Mouse (Mus musculus) midbrain, embryonic 15.5 days (tissue): ENCODE data around the gene Nabp1. TPM values are rescaled to one million over a fixed set of nuclear protein-coding genes. Genes with fewer than 3 reads are reported as not detected.

Source experiments
- ATAC-seq: fragments of 200-750 bp; cut with Nextera tagmentation; replicated peaks from 2 replicates; pipeline ENCODE4 v1.8.0; 2017; ENCODE audit warnings: moderate TSS enrichment
- H3K27ac ChIP-seq: fragments of 300-500 bp; sonication (generic); 2 replicates; pipeline ENCODE4 v1.5.1; 2015; ENCODE audit warnings: mild to moderate bottlenecking, inconsistent platforms
- H3K27me3 ChIP-seq: fragments of 300-500 bp; sonication (generic); replicated peaks from 2 replicates; pipeline ENCODE4 v1.6.1; 2015; ENCODE audit warnings: inconsistent platforms
- H3K36me3 ChIP-seq: fragments of 300-500 bp; sonication (generic); replicated peaks from 2 replicates; pipeline ENCODE4 v1.6.1; 2015; ENCODE audit warnings: inconsistent platforms
- H3K4me1 ChIP-seq: fragments of 300-500 bp; sonication (generic); 2 replicates; pipeline ENCODE4 v1.6.1; 2015; ENCODE audit warnings: inconsistent platforms
- H3K4me2 ChIP-seq: fragments of 300-500 bp; sonication (generic); 2 replicates; pipeline ENCODE4 v1.6.1; 2015; ENCODE audit warnings: inconsistent platforms, mild to moderate bottlenecking, moderate library complexity
- H3K4me3 ChIP-seq: fragments of 300-500 bp; sonication (generic); 2 replicates; pipeline ENCODE4 v1.5.1; 2015; ENCODE audit warnings: mild to moderate bottlenecking, inconsistent platforms
- H3K9ac ChIP-seq: fragments of 300-500 bp; sonication (generic); 2 replicates; pipeline ENCODE4 v1.6.1; 2015; ENCODE audit warnings: mild to moderate bottlenecking, inconsistent platforms
- H3K9me3 ChIP-seq: fragments of 300-500 bp; sonication (generic); 2 replicates; pipeline ENCODE4 v1.6.1; 2016; ENCODE audit warnings: inconsistent platforms
- WGBS: fragments of 180-500 bp; shearing (Covaris S2); methylation state at CpG from one replicate; pipeline ENCODE4 v1.1.7; 2015; ENCODE audit warnings: mixed read lengths; 5-methylcytosine and 5-hydroxymethylcytosine counted together
- polyA plus RNA-seq: library from polyadenylated mRNA; unstranded; fragments of >200 nt; fragmentation: Nextera tagmentation; extraction: Ambion mirVana; gene quantifications from 2 replicates; pipeline ENCODE4 v1.2.1, GENCODE M21; 2015

The Nabp1 gene
- polyA plus RNA-seq, 1 experiment from 2014 or later, result 8.9 TPM

DNA sequence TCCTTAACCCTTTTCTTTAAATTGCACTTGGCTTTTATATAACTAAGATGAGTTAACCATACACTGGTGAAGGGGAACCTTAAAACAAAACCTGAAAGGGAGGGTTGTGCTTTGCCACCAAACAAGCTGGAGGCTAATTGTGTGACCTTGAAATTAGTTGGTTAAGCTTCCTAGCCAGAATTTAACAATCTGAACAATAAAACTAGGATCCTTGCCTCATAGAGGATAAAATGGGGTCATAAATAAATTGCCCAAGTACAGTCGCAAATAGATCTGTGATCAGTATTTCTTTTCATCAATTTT, 753 bp upstream of the Nabp1 start:
- peak overlapping the region; percentile 69 for H3K4me3 ChIP-seq
- no peaks in the 10 kb centered on the region for H3K36me3 ChIP-seq
- H3K4me2 ChIP-seq, result peak overlapping the region; percentile 97
- ATAC-seq, result no peak
- no peak overlapping the region for H3K9ac ChIP-seq
- no peaks in the 10 kb centered on the region for H3K27me3 ChIP-seq
- H3K4me1 ChIP-seq, result no peaks in the 10 kb centered on the region
- no peaks in the 10 kb centered on the region for H3K9me3 ChIP-seq
- H3K27ac ChIP-seq, result no peak overlapping the region
- 80% methylated on average over 1 of the region's 1 CpGs for WGBS

DNA sequence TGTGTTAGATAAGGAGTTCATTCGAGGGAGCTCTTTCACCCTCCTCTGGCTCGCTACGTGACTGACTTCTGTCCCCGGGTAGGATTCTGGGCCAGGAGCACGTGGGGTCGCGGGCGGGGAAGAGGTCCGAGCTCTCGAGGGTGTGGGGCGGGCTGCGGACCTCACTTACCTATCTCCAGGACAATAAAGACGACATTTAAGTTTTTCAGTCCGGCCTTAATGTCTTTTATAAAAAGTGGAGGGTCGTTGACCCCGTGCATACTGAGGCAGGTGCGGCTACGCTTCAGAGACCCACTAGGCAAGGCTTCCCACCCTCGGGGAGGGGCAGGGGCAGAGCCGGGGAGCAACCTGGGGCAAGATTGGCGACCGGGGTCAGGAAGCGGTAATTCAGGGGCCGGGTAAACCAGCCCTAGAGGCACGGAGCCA, 556 bp downstream of the Nabp1 start:
- no peaks in the 10 kb centered on the region for H3K4me1 ChIP-seq
- H3K4me2 ChIP-seq, result peak overlapping the region; percentile 97
- no peaks in the 10 kb centered on the region for H3K9me3 ChIP-seq
- H3K36me3 ChIP-seq, result no peaks in the 10 kb centered on the region
- H3K9ac ChIP-seq, result peak overlapping the region; percentile 66
- peak overlapping the region; percentile 83 for H3K27ac ChIP-seq
- peak; percentile 62 for ATAC-seq
- peak overlapping the region; percentile 69 for H3K4me3 ChIP-seq
- WGBS, result under 1% methylated on average over 25 of the region's 25 CpGs
- no peaks in the 10 kb centered on the region for H3K27me3 ChIP-seq

DNA sequence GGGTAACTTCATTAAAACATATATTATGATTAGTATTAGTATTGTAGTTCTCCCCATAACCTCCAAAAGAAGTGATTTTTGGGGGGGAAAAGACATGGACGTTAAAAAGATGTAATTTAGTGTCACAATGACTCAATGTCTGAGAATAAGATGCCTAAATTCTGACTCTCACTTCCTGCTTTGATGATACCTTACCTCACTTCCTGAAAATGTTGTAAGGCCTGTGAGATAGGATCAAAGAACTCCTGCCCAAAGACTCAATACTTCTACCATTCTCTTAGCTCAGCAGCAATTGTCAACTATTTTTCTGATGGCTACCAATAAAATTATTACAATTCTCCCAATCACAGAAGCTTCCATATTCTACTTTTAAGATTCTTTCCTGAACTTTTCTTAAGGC, 1.8 kb downstream of the Nabp1 start:
- no peak overlapping the region for H3K4me2 ChIP-seq
- 95% methylated on average over 1 of the region's 1 CpGs for WGBS
- ATAC-seq, result no peak

DNA sequence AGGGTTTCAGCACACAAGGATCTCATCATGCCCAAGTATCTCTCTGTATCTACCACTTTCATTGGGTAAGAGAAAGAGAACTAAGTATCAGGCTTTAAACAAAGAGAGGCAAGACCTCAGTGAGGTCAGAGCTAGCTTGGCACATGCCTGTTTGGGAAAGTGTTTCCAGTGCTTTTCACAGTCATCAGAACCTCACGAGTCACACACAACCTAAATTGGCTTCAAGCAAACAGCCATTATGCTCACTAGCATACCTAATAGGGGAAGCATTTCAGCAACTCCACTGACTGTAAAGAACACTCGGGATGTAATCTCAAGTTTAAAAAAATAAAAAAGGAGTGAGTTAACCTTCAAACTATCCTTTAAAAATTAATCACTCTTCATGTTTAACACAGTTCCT, 10.1 kb downstream of the Nabp1 start:
- no peak overlapping the region for H3K9ac ChIP-seq
- H3K4me2 ChIP-seq, result no peak overlapping the region
- H3K9me3 ChIP-seq, result no peaks in the 10 kb centered on the region
- WGBS, result 70% methylated on average over 2 of the region's 2 CpGs
- no peak for ATAC-seq
- H3K4me3 ChIP-seq, result no peak overlapping the region
- H3K4me1 ChIP-seq, result no peaks in the 10 kb centered on the region
- H3K27ac ChIP-seq, result no peak overlapping the region
- H3K36me3 ChIP-seq, result no peaks in the 10 kb centered on the region
- no peaks in the 10 kb centered on the region for H3K27me3 ChIP-seq

More for the DNA sequence above, 1.8 kb downstream of the Nabp1 start:
- H3K9me3 ChIP-seq, result no peaks in the 10 kb centered on the region
- H3K4me3 ChIP-seq, result no peak overlapping the region
- no peak overlapping the region for H3K9ac ChIP-seq
- no peaks in the 10 kb centered on the region for H3K4me1 ChIP-seq
- H3K27me3 ChIP-seq, result no peaks in the 10 kb centered on the region
- H3K36me3 ChIP-seq, result no peaks in the 10 kb centered on the region
- no peak overlapping the region for H3K27ac ChIP-seq

DNA sequence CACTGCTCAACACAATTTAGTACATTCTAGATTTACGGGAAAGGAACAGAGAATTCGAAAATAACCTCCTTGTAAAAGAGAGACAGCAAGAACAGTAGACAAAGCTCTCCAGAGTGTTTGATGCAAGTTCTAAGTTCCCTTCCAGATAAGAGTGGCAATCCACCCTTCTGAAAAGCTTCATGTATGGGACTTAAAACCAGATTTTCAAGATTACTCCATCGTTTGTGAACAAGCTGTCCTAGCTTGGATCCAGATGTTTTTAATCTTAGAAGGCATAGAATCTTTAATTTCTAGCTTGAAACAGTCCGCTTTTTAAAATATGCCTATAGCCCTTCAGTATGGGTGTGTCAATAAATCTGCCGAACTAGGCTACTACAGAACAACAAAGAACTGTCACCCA, 11.0 kb downstream of the Nabp1 start:
- no peaks in the 10 kb centered on the region for H3K9me3 ChIP-seq
- H3K4me1 ChIP-seq, result no peaks in the 10 kb centered on the region
- ATAC-seq, result no peak
- 90% methylated on average over 5 of the region's 5 CpGs for WGBS
- H3K4me2 ChIP-seq, result no peak overlapping the region
- H3K27me3 ChIP-seq, result no peaks in the 10 kb centered on the region
- no peak overlapping the region for H3K27ac ChIP-seq
- no peak overlapping the region for H3K4me3 ChIP-seq
- H3K36me3 ChIP-seq, result no peaks in the 10 kb centered on the region
- no peak overlapping the region for H3K9ac ChIP-seq

DNA sequence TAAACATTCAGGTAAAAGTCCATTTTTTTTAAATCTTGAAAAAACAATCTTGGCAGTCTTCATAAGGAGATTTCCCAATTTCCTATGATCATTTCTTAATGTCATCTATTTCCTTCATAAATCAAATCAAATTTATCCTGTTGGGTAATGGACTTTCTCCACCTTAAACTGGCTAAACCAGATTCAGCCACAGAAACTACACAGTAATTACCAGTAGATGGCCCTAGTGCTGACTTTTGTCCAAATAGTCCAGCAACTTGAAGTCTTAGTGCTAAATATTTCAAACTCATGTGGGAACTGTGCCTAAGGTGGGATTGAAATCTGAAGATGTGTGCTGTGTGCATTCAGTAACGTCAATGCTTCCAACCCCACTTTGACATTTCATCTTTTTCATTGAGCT, 11.8 kb downstream of the Nabp1 start:
- no peak overlapping the region for H3K4me2 ChIP-seq
- ATAC-seq, result no peak

DNA sequence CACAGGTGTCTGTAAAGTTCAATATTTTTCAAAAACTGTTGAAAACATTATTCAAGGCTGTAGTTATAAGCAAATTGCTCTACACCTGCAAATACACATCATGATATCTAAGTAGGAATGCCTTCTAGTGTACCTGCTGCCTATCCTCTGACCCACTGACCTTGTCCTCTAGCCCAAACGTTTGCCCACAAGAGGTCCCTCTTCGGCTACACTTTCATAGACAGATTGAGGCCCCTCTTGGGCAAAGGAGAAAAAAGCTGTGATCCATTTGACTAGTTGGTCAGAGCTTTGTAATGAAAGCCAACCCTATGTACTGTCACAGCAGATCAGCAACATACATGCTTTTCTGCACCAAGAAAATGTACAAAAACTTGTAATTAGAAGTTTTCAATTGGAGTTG, 12.9 kb downstream of the Nabp1 start:
- no peak overlapping the region for H3K4me3 ChIP-seq
- H3K9me3 ChIP-seq, result no peaks in the 10 kb centered on the region
- H3K27me3 ChIP-seq, result no peaks in the 10 kb centered on the region
- no peaks in the 10 kb centered on the region for H3K4me1 ChIP-seq
- H3K27ac ChIP-seq, result no peak overlapping the region
- ATAC-seq, result no peak
- whole genome bisulfite sequencing, result 39% methylated on average over 2 of the region's 2 CpGs
- no peak overlapping the region for H3K4me2 ChIP-seq
- H3K36me3 ChIP-seq, result no peaks in the 10 kb centered on the region
- no peak overlapping the region for H3K9ac ChIP-seq

More for the DNA sequence above, 11.8 kb downstream of the Nabp1 start:
- no peaks in the 10 kb centered on the region for H3K36me3 ChIP-seq
- H3K27ac ChIP-seq, result no peak overlapping the region
- no peaks in the 10 kb centered on the region for H3K9me3 ChIP-seq
- WGBS, result 47% methylated on average over 1 of the region's 1 CpGs
- no peaks in the 10 kb centered on the region for H3K27me3 ChIP-seq
- H3K4me3 ChIP-seq, result no peak overlapping the region
- H3K9ac ChIP-seq, result no peak overlapping the region
- no peaks in the 10 kb centered on the region for H3K4me1 ChIP-seq

DNA sequence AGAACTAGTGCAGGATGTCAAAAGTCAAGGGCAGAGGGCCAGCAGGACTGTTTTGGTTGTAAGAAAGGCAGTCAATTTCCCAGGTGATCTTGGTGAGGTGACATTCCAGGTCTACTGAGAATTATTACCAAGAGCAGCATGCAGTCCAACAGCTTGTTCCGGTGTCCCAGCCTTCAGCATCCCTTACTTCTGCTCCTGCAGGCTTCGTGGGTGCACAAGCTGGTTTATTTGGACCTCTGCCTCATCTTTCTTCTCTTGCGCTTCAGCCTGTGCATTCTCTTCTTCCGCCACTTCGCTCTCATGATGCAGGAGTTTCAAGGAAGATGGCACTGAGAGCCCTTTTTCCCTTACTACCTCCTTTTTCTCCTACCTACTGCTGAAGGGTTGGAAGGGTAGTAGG, 15.2 kb downstream of the Nabp1 start:
- H3K9ac ChIP-seq, result no peak overlapping the region
- ATAC-seq, result no peak
- 83% methylated on average over 5 of the region's 5 CpGs for WGBS
- no peak overlapping the region for H3K4me2 ChIP-seq
- no peaks in the 10 kb centered on the region for H3K36me3 ChIP-seq
- no peaks in the 10 kb centered on the region for H3K9me3 ChIP-seq
- H3K27me3 ChIP-seq, result no peaks in the 10 kb centered on the region
- no peak overlapping the region for H3K27ac ChIP-seq
- no peak overlapping the region for H3K4me3 ChIP-seq
- H3K4me1 ChIP-seq, result no peaks in the 10 kb centered on the region

DNA sequence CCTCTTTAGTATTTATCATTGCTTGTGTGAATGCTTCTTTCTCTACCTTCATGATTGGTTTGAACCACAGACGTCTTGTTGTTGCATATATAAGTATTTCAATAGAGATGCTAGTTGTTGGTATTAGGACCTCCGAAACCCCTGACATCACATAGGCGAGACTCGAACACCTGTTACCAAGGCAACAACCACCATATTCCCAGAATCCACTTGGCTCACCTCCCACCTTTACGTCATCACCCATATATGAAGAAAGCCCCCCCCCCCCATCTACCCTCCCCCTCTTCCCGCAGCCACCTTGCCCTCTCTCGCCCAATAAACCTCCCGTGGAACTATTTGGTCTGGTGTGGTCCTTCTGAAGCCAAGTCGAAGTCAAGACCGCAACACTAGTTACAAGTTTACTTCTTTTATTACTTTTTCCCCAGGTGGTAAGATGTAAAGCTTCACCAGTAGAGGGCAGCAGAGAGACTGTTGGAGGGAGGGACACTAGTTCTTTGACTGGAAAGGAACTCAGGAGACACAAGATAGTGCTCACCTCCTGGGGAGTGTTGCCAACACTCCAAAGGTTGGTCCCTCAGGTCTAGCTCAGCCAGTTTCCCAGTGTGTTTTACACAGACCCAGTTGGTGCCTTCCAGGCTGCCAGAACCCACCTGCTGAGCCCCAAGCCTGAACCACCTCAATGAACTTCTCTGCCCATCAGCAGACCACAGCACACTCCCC, 19.3 kb downstream of the Nabp1 start:
- no peaks in the 10 kb centered on the region for H3K9me3 ChIP-seq
- no peak overlapping the region for H3K4me2 ChIP-seq
- no peaks in the 10 kb centered on the region for H3K4me1 ChIP-seq
- WGBS, result 74% methylated on average over 10 of the region's 10 CpGs
- H3K36me3 ChIP-seq, result no peaks in the 10 kb centered on the region
- no peak overlapping the region for H3K9ac ChIP-seq
- no peak overlapping the region for H3K4me3 ChIP-seq
- H3K27ac ChIP-seq, result no peak overlapping the region
- H3K27me3 ChIP-seq, result no peaks in the 10 kb centered on the region
- ATAC-seq, result no peak

DNA sequence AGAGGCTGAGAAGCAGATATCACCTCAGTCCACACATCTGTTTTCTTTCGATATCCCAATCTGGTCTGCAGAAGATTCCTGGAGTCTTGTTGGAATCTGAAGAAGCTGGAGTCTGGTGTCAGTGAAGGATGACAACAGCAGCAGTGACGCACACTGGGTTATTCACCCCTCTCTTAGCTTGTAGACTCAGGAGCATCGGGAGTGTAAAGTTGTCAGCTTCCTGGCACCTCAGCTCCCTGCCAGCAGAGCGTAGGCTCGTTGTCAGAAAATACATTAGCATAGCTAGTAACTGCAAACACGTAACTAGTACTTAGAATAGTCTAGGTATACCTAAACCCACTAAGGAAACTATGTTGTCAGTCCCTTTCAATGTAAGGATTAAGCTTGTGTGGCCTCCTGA, 20.1 kb downstream of the Nabp1 start:
- no peak for ATAC-seq
- Histone ChIP-seq H3K9ac (no peak overlapping the region), H3K4me3 (no peak overlapping the region), H3K4me1 (no peaks in the 10 kb centered on the region), H3K9me3 (no peaks in the 10 kb centered on the region), H3K4me2 (no peak overlapping the region), H3K27ac (no peak overlapping the region), H3K27me3 (no peaks in the 10 kb centered on the region), H3K36me3 (no peaks in the 10 kb centered on the region)
- WGBS, result 87% methylated on average over 6 of the region's 6 CpGs

DNA sequence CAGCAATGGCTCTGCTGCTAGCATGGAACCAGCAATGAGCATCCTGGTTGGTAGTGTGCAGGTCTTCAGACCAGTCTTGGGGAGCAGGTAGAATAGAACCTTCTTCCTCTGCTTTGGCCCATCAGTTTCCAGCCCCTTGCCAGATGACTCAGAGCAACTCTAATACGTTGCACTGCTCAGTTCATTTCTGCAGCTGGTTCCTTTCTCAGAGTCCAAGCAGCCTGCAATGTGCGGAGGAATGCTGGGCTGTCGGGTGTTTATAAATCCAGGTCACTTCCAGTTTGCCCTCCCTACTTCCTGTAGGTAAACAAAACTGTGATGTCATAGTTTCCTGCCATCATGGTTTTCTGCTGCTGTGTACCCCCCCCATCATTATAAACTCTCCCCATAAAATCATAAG, 21.0 kb downstream of the Nabp1 start:
- Histone ChIP-seq H3K27me3 (no peaks in the 10 kb centered on the region), H3K27ac (no peak overlapping the region), H3K4me2 (no peak overlapping the region), H3K9ac (no peak overlapping the region), H3K9me3 (no peaks in the 10 kb centered on the region), H3K4me1 (no peaks in the 10 kb centered on the region), H3K36me3 (no peaks in the 10 kb centered on the region), H3K4me3 (no peak overlapping the region)
- no peak for ATAC-seq
- WGBS, result 76% methylated on average over 3 of the region's 3 CpGs

DNA sequence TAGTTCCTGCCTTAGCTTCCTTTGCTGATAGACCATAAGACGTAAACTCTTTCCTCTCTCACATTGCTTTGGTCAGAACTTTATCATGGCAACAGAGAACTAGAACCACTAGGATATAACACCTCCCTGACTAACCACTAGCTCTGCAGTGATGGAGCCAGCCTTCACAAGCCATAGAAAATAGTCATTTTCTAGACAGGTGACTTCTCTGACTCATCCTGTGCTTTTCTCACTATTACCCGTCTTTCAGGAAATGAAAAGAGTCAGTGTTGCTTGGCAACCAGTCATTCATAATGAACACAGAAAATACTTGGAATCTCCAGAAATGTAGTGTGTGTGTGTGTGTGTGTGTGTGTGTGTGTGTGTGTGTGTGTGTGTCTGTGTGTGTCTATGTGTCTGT, 29.4 kb downstream of the Nabp1 start:
- no peaks in the 10 kb centered on the region for H3K27me3 ChIP-seq
- H3K36me3 ChIP-seq, result no peaks in the 10 kb centered on the region
- H3K9me3 ChIP-seq, result no peaks in the 10 kb centered on the region
- no peak overlapping the region for H3K4me2 ChIP-seq
- no peak overlapping the region for H3K27ac ChIP-seq
- H3K9ac ChIP-seq, result no peak overlapping the region
- 58% methylated on average over 2 of the region's 2 CpGs for WGBS
- 0 out of 2 replicates have a peak, but pooled peaks have one; percentile 17 for ATAC-seq
- peaks cover 7% of the 10 kb centered on the region; the same call in 1 of the 2 replicates for H3K4me1 ChIP-seq
- H3K4me3 ChIP-seq, result no peak overlapping the region

DNA sequence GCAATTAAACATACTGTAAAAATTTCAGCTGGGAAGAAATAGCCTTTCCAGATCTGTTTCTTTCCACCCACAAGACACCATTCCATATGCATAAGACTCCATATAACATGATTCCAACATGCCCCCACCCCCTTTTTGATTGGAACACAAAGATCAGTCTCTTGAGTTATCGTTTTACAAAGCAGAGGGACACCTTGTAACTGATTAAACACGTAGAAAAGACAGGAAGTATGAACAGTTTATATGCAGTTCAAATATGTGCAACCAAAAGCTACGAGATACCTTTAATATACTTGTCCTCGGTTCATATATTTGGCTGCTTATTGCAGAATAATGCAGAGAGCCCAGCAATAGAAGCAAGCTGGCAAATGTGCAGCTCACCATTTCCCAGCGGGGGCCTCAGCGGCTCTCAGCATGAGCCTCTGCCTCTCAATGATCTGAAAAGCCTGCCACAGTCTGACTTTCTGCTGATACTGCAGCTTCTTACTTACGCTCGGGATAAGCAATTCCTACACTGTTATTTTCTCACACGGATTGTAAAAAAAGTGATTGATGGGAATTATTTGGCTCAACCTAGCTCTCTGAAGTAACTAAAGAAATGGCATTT, 32.3 kb downstream of the Nabp1 start:
- Histone ChIP-seq H3K4me2 (peak overlapping the region; percentile 25; the same call in 1 of the 2 replicates), H3K9me3 (no peaks in the 10 kb centered on the region), H3K36me3 (no peaks in the 10 kb centered on the region), H3K27me3 (no peaks in the 10 kb centered on the region), H3K27ac (0 out of 2 replicates have a peak overlapping the region, but pooled peaks have one; percentile 42), H3K4me3 (no peak overlapping the region), H3K9ac (no peak overlapping the region), H3K4me1 (peaks cover 7% of the 10 kb centered on the region; the same call in 1 of the 2 replicates)
- ATAC-seq, result peak; percentile 85
- WGBS, result 15% methylated on average over 9 of the region's 9 CpGs
